Mouse (Mus musculus) left cerebral cortex, adult 18-20 months (tissue): ENCODE measurements around the gene Shbg. TPM values are rescaled to one million over a fixed set of nuclear protein-coding genes. Genes with fewer than 3 reads are reported as not detected.

Source experiments
- DNase-seq, 2 experiments: peaks; one replicate each; pipeline ENCODE4 v3.0.0; 2021 to 2022; ENCODE audit warnings: low spot score in 2 of 2, mixed read lengths in 1 of 2
- long read RNA-seq, 2 experiments: library from polyadenylated mRNA; stranded (forward); transcript quantifications; one replicate each; pipeline ENCODE4 v2.0.0; 2021
- total RNA-seq, 2 experiments: library from RNA; stranded (reverse); gene quantifications; 2 replicates each; pipeline ENCODE4 v1.2.3; 2021

Shbg gene
- not detected for total RNA-seq
- long read RNA-seq, experiment 1, result 0 reads
- long read RNA-seq, experiment 2, result 0 reads

DNA sequence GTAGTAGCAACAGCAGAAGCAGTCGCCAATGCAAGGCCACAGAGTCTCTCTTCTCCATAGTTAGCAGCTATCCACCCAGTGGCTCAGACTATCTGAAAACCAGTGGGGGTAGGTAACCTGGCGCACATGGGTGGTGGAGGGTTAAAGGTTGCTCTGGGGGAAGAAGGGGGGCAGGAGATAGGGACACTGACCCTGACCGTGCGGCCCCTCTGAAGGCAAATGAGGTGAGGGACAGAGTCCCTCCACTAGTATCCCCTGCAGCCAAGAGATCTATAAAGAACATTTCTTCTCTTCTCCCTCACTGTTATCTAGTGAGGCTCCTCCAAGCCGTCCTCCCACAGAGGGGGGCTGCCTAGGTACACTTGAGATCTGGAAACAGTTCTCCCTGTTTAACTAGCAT, at the start of gene Shbg:
Shbg (minus strand) TSS at position 101 of the 400 bp plus-strand sequence.
- no peak for DNase-seq

DNA sequence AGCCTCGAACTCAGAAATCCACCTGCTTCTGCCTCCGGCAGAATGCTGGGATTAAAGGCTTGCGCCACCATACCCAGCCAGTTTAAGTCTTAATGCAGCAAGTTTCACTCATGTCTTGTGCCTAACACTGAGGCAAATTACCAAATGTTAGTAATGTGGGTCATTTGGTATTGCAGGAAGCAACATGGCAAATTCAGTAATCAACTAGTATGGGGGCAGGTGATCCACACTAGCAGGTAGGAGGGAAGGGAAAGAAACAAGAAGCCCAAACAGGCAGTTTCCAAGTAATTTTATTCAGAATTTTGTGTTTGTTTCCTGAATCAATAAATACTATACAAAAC, 48.9 kb upstream of the Shbg start:
- DNase-seq, result no peak

DNA sequence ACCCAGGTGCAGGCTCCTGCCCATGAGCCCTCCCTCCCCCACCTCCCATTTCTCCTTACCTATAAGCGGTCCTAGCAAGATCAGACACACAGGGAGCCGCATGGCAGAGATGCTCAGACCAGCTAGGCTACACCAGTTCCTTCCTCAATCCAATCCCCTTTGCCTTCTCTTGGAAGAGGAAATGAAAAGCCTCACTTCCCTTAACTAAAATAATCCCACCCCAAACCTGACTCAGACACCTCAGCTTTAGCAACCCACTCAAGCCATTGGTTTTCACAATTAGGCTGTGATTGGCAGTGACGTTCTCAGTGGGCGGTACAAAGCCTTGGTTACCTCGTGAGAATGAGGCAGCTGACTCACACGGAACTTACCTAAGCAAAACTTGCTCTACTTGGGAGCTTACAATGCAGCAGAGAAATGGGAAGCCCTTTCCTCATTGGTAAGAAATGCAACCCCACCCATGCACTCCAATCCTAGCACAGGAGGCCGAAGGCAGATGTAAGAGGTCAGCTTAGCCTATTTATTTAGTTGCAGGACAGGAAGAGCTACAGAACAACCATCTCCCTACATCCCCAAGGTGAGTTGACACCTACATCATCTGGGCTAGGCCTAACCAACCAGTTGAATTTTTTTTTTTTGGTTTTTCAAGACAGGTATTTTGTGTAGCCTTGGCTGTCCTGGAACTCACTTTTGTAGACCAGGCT, 48.4 kb upstream of the Shbg start, which contains the start of gene Cd68:
Cd68 (minus strand) TSS at position 193 of the 704 bp plus-strand sequence.
- DNase-seq, result peak; percentile 53 to 56

DNA sequence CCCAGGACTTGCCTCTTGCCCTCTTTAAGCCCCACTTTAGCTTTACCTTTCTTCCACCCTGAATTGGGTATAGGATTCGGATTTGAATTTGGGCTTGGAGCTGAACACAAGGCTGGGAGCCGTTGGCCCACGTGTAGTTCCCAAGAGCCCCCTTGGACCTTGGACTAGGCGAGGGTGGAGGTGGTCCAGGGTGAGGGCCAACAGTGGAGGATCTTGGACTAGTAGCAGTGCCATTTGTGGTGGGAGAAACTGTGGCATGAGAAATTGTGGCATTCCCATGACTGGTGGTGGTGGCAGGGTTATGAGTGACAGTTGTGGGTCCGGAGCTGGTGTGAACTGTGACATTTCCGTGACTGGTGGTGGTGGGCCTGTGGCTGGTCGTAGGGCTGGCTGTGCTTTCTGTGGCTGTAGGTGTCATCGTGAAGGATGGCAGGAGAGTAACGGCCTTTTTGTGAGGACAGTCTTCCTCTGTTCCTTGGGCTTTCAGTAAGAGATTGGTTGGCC, 47.8 kb upstream of the Shbg start:
- DNase-seq, result no peak

DNA sequence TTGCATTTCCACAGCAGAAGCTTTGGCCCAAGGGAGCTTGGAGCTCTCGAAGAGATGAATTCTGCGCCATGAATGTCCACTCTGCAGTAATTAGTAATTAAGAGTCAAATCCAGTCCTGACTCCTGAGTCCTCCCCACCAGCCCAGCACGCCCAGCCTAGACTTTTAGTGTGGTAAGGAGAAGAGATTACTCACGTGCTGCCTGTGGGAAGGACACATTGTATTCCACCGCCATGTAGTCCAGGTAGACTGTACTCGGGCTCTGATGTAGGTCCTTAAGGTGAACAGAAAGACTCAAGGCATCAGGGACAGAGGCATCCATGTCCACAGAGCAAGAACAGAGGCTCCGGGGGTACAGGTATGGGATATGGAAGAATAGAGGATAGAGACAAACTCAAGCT, 47.1 kb upstream of the Shbg start:
- DNase-seq, result no peak

DNA sequence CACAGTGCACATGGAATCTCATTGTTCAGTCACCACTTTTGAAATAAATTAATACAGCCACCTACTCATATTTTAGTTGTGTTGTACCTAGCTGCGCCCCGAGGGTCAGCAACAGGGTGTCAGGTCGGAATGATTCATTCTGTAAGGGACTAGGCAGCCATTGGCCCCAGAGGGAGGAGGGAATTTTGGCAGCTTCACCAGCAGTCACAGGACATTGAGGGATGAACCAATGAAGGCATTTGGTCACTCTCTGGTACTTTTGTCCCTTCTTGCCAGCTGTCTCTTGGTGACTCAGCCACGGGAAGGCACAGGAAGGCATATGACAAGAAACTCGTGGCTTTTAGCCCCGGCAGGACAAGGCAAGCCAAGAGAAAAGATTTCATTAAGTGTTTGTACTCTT, 46.1 kb upstream of the Shbg start:
- no peak for DNase-seq

DNA sequence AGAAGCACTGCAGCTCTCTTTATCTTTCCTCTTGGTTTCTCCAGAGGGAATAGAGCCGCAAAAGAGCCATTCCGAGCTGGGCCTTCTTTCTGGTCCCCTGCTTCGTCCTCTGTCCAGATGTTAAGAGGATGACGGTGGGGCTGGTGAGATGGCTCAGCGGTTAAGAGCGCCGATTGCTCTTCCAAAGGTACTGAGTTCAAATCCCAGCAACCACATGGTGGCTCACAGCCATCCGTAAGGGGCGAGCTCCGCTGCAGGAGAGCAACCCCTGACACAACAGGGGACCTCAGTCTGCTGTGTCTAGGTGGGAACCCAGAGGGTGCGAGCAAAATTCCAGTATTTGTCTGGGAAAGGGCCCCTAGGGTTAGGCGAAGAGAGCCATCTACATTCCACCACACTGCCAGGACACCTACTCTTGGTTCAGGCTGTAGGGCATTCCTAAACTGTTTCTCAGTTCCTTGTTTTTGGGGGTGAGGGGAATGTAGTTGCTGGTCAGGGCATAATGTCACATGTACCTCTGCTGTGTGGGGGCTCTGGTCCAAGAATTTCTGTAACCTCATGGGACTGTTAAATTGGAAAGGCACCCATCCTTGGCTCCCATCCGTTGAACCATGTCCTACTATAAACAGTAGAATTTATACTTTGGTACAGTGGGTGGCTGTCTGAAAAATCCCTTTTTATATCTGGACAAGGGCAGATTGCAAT, 45.4 kb upstream of the Shbg start:
- DNase-seq, result no peak

DNA sequence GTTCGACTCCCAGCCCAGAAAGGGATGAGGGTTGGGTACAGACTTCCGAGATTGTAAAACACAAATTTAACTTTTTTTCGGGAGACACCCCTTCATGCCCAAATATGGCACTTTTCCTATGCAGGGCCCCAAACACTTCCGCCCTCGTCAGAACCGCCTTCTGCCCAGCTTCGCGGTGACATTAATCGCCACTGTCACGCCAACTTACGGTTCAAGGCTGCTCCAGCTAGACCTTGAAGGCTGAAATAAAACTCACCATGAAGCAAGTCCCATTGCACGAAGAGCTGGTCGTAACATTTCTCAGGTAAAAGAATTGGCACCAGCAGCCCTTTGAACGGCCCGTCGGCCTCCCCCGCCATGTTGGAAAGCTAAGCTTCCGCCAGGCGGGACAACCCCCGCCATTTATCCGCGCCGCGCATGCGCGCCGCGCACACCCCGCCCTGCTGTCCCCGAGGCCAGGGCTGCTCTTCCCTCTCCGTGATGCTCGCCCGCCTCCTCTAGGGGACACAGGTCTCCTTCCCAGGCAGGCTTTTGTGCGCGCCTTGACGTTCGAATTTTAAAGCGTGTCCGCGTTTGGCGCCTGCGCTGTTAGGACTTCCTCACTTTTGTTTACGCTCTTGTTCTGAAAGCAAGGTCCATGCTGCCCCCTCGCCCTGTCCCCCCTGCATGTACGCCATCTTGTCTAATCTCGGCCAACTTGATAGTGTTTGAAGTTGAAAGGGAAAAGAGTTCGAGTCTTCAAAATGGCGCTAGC, 44.7 kb upstream of the Shbg start, which contains the start of gene Mpdu1:
Mpdu1 (minus strand) TSS at position 430 of the 754 bp plus-strand sequence.
- peak; percentile 84 to 93 for DNase-seq

DNA sequence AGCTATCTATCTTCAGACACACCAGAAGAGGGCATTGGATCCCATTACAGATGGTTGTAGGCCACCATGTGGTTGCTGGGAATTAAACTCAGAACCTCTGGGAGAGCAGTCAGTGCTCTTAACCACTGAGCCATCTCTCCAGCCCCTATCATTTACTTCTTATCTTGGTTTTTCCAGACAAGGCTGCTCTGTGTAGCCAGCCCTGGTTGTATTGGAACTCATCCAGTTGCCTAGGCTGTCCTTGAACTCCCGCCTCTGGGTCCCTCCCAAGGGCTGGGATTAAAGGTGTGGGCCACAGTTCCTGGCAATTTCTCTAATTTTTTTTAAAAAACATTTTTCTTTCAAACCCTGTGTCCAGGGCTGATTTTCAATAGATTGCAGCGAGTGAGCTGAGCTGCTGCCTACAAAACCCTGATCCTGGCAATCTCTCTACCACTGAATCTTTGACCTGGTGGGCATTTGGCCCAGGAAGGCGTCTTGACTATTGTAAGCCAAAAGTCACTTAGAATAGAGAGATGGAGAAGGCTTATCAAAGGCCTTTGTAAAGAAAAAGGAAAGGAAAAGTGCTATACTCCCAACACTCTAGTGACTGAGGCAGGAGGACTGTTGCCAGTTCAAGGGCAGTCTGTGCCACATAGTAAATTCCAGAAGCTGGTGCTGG, 43.6 kb upstream of the Shbg start:
- DNase-seq, result no peak

DNA sequence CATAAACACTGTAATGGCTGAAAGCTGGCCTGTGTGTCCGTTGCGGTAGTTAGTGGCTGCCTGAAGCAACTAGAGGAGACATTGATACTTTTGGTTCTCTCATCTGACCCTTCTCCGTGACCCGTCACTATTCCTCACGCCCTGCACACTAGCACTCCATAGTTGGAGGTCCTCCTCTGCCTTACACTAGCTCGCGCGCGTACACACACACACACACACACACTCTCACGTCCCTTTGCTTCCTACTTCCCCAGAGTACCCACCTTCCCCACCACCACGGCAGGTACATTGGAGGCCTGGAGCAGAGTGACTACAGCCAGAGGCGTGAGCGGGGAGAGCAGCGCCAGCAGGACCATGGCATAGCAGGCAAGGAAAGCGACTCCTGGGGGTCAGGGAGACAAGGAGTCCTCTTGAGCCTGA, 39.8 kb upstream of the Shbg start:
- no peak for DNase-seq

DNA sequence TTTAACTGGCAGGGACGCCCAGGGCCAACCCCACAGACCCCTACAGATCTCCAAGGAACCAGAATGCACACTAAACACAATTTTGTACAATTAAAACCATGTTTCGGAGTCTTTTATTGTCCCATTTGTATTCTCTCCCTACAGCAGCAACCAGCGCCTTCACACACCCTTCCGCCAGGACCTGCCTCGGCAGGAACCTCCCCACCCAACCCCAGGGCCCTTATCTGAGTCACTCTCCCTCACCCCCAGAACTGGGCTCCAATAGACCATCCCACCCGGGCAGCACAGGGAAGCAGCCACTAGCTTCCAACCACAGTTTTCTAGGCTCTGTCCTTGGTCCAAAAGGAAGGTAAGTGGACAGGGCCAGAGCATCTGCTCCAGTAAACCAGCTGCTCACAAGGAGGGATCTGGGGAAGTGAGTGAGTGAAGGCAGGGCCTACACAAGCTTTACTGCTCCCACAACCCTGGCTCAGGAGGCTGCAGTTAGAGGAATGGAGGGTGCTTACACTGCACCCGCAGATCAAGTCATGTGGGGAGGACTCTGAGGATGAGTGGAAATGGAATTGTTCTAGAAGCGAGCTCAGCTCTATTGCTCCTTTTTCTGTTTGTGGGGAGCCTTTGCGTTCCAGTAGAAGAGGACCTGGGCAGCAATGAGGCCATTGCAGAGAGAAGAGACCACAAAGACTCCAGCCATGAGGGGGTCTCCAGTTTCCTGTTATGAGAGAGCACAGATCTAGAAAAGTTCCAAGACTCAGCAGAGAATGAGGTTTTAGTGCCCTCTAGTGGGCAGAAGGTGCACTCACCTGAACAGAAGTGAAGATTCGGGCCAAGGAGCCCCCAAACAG, 39.1 kb upstream of the Shbg start:
- DNase-seq, result peak in 1 of 2 experiments; percentile 44

DNA sequence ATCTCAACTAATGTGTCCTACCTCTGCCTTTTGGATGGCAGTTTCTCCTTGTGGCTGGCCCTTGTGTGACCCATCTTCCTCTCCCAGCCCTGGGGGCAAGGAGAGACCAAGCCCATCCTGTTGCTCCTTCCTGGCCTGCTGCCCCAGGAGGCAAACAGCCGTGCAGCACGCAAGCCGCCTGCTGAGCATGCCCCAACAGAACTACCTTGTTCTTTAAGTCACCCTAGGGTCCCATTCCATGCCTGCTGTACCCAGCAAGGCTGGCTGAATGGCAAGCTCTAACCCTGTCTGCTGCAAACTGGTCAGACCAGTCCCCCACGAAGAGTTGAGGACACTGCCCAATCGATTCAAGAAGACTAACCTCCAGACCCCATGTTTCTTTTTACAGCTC, 38.4 kb upstream of the Shbg start:
- no peak for DNase-seq

DNA sequence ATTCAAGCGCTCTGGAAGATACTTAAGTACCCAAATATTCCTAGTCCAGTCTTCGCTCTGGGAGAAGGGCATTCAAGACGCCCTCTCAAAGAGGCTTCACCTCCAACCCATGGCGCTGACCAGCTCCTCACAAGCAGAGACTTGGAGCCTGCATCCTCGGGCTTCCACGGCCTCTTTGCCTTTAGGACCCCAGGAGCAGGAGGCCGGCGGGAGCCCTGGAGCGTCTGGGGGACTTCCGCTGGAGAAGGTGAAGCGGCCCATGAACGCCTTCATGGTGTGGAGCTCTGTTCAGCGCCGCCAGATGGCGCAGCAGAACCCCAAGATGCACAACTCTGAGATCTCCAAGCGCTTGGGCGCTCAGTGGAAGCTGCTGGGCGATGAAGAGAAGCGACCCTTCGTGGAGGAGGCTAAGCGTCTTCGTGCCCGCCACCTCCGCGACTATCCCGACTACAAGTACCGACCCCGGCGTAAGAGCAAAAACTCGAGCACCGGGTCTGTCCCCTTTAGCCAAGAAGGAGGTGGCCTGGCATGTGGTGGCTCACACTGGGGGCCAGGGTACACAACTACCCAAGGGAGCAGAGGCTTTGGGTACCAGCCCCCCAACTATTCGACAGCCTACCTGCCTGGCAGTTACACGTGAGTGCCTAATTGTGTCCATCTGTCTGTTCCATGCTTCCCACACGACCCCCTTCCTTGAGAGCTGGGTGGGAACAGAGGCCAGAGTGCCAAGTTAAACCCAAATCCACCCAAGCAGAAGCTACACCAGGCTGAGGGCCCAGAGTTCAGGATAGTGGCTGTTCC, 37.8 kb upstream of the Shbg start, which contains the start of gene Sox15:
Sox15 (plus strand) TSS at position 51 of the 801 bp plus-strand sequence.
- DNase-seq, result peak; percentile 67 to 76

DNA sequence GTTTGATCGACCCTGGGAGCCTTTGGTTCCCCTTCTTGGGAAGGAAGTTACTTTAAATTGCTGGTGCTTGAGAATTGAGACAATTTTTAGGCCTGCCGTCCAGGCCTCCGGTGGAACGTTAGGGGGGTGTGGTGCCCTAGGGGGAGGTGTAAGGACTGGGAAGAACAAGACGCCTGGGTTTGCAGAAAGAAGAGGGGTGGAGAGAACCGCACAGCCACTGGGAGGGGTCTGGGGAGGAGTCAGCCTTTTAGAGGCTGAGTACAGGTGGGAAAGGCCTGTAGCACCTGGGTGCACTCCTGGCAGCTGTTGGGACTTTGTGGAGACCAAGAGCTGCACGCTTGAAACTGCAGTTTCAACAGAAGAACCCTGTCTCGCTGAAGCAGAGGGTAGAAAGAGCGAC, 37.1 kb upstream of the Shbg start:
- DNase-seq, result no peak

DNA sequence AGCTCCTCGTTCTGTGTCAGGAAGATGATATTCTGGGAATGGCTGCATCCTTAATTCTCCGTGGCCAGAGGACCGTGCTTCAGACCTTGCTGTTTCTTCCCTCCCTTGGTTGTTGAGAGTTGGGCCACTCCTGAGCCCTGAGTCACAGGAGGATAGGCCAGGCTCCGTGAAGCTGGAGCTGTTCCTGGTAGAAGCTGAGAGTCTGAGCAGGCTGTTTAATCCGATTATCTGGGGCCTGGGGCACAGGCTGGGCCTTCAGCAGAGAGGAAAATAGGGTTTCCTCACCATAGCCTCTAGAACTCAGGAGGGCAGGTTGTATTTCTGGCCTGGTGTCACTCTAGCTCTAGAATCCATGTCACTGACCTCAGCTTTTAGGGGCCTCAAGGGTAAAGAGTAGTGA, 35.7 kb upstream of the Shbg start:
- no peak for DNase-seq

DNA sequence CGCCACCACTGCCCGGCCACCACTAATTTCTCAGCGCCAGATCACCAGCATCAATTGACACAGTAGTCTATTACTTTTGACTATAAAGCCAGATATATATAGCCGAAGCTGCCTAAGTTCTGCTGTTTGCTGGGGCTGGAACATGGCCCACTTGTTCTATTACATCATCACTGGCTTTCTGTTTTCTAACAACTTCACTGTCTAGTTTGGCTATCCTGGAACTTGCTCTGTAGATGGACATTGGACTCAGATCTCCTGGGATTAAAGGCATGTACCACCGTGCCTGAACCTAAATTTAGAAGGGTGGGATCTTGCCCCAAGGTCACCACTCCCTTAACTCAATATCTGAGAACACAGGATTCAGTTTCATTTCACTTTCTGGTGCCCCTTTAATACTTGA, 28.2 kb upstream of the Shbg start:
- no peak for DNase-seq

DNA sequence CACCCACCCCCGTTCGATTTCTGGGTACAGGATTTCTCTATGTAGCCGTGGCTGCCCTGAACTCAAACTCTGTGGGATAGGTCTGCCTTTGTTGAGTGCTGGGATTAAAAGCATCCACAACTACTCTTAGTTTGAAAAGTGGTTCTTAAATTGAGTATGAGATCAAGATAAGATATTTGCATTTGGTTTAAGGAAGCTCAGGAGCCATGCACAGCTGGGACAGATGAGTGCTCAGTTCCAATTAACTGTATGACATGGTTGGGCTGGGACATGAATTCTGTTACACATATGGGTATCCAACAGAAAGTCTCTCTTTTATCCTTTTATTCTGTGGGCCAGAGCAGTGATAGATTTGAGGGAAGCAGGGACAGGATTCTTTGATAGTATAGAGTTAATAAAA, 17.8 kb upstream of the Shbg start:
- no peak for DNase-seq

DNA sequence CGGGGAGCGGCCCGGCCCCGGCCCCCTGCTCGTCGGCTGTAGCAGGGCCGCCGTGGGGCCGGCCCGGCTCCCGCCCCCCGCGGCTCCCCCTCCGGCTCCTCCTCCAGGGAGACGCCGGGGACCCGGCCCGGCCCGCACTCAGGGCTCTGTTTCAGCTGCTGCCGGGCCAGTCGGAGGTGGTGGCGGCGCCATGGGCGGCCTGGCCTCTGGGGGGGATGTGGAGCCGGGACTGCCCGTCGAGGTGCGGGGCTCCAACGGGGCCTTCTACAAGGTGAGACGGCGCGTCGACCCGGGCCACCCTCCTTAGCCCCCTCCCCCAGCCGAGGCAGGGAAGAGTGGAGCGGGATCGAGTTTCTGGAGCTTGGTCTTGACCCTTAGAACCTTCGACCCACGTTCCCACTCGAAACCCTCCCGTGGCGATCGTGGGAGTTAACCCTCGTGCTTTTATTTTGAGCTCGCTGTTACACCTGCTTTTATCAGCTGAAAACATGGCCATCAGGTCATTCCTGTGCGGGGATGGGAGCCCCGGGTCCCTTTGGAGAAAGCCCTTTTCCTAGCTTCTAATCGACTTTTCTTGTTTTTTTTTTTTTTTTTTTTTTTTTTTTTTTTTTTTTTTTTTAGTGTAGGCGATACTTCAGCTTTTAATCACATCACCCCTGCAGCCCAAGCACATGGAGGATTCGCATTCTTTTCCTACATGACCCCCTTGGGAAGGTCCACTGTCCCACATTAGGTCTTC, 15.6 kb upstream of the Shbg start:
- DNase-seq, result no peak
